Mouse (Mus musculus): ENCODE measurements around the gene Aunip. TPM values are rescaled to one million over a fixed set of nuclear protein-coding genes. Genes with fewer than 3 reads are reported as not detected.

Aunip gene
- total RNA-seq, 2 experiments from 2014 or later = 0.57 TPM; not detected in 1

Small RNAs within 50 kb of the gene (microRNA-seq; reads per million reads assigned to microRNA genes)
- 1.00 to 1.5 reads per million in 2 experiments for gene Gm23634
- gene Mir6403 = 0 reads per million in 2 experiments

Other genes with a start within 250 kb of the Aunip start
- 10 to 100 TPM; 15.2 to 16.7 TPM for gene Pdik1l, start 223.1 kb upstream of the Aunip start, total RNA-seq (2021)
- gene Trim63, start 195.9 kb upstream of the Aunip start, total RNA-seq (2021) = not detected
- gene Slc30a2, start 167.8 kb upstream of the Aunip start, total RNA-seq (2021) = under 1 TPM in 1 of 2 experiments, not detected in 1; 0.12 TPM
- gene Extl1, start 127.1 kb upstream of the Aunip start, total RNA-seq (2021) = 10 to 100 TPM; 46.8 TPM
- 1 to 10 TPM; 5.0 to 7.6 TPM for gene Pafah2, start 114.7 kb upstream of the Aunip start, total RNA-seq (2021)
- 100 to 1,000 TPM; 338 to 387 TPM for gene Stmn1, start 42.7 kb upstream of the Aunip start, total RNA-seq (2021)
- gene Paqr7, start 14.3 kb upstream of the Aunip start, total RNA-seq (2021) = 10 to 100 TPM; 53.2 to 66.7 TPM
- 10 to 100 TPM; 69.5 to 72.0 TPM for gene Mtfr1l, start 24.4 kb downstream of the Aunip start, total RNA-seq (2021)
- 10 to 100 TPM; 15.5 to 16.5 TPM for gene Selenon, start 41.2 kb downstream of the Aunip start, total RNA-seq (2021)
- gene Man1c1, start 193.3 kb downstream of the Aunip start, total RNA-seq (2021) = 10 to 100 TPM; 20.9 to 22.3 TPM

All from layer of hippocampus, postnatal 25 days (tissue).